Mouse (Mus musculus): ENCODE results near the gene Bcl2l1. TPM values are rescaled to one million over a fixed set of nuclear protein-coding genes. Genes with fewer than 3 reads are reported as not detected.
A peak's percentile ranks its signal among the peaks of the same experiment; 100 is the strongest.

Gene Bcl2l1
- polyA plus RNA-seq, 1 experiment from 2014 or later, result 138 TPM

GRCm38 (mm10) chr2:152739031-152739841, 92.3 kb downstream of the Bcl2l1 start:
- Histone ChIP-seq H3K9ac (ENCODE audit: low read depth, low read length) (peak overlapping the region; percentile 72), H3K36me3 (ENCODE audit: control insufficient read depth, insufficient read depth, low read length) (no peaks in the 10 kb centered on the region), H3K4me3 (ENCODE audit: low read length) (peak overlapping the region; percentile 47), H3K4me1 (ENCODE audit: control insufficient read depth, insufficient read depth, low read depth, low read length) (peaks cover 28% of the 10 kb centered on the region), H3K27ac (ENCODE audit: low read depth, low read length) (peak overlapping the region; percentile 71; the same call in 1 of the 2 replicates), H3K9me3 (ENCODE audit: control insufficient read depth, low read length) (no peaks in the 10 kb centered on the region), H3K4me2 (ENCODE audit: low read length) (peak overlapping the region; percentile 91), H3K27me3 (replicated peaks; ENCODE audit: control insufficient read depth, insufficient read depth, low read length) (no peaks in the 10 kb centered on the region; the same call in 1 of the 2 replicates)
- peak; percentile 40 for ATAC-seq
- 2% methylated on average over 32 of the region's 36 CpGs for WGBS

- WGBS, result 34% methylated on average over 2 of the region's 2 CpGs
- Histone ChIP-seq H3K4me2 (ENCODE audit: low read length) (peak overlapping the region; percentile 91), H3K9me3 (ENCODE audit: control insufficient read depth, low read length) (no peaks in the 10 kb centered on the region), H3K4me1 (ENCODE audit: control insufficient read depth, insufficient read depth, low read depth, low read length) (peaks cover 30% of the 10 kb centered on the region), H3K4me3 (ENCODE audit: low read length) (peak overlapping the region; percentile 47), H3K27me3 (replicated peaks; ENCODE audit: control insufficient read depth, insufficient read depth, low read length) (no peaks in the 10 kb centered on the region; the same call in 1 of the 2 replicates), H3K27ac (ENCODE audit: low read depth, low read length) (peak overlapping the region; percentile 67), H3K36me3 (ENCODE audit: control insufficient read depth, insufficient read depth, low read length) (no peaks in the 10 kb centered on the region), H3K9ac (ENCODE audit: low read depth, low read length) (peak overlapping the region; percentile 56)
- no peak for ATAC-seq
Measured at GRCm38 (mm10) chr2:152738341-152738740, 93.2 kb downstream of the Bcl2l1 start.

- H3K9me3 ChIP-seq (ENCODE audit: control insufficient read depth, low read length), result no peaks in the 10 kb centered on the region
- ATAC-seq, result no peak
- peak overlapping the region; percentile 91 for H3K4me2 ChIP-seq (ENCODE audit: low read length)
- no peaks in the 10 kb centered on the region for H3K36me3 ChIP-seq (ENCODE audit: control insufficient read depth, insufficient read depth, low read length)
- no peaks in the 10 kb centered on the region; the same call in 1 of the 2 replicates for H3K27me3 ChIP-seq (replicated peaks; ENCODE audit: control insufficient read depth, insufficient read depth, low read length)
- WGBS, result 19% methylated on average over 10 of the region's 10 CpGs
- peaks cover 30% of the 10 kb centered on the region for H3K4me1 ChIP-seq (ENCODE audit: control insufficient read depth, insufficient read depth, low read depth, low read length)
- H3K27ac ChIP-seq (ENCODE audit: low read depth, low read length), result peak overlapping the region; percentile 67
- H3K9ac ChIP-seq (ENCODE audit: low read depth, low read length), result peak overlapping the region; percentile 56
- peak overlapping the region; percentile 47 for H3K4me3 ChIP-seq (ENCODE audit: low read length)
Measured at GRCm38 (mm10) chr2:152737306-152738221, 94.0 kb downstream of the Bcl2l1 start.

GRCm38 (mm10) chr2:152736748-152737147, 94.8 kb downstream of the Bcl2l1 start:
- WGBS, result under 1% methylated on average over 22 of the region's 22 CpGs
- H3K36me3 ChIP-seq (ENCODE audit: control insufficient read depth, insufficient read depth, low read length), result no peaks in the 10 kb centered on the region
- peak overlapping the region; percentile 35 for H3K27ac ChIP-seq (ENCODE audit: low read depth, low read length)
- H3K9me3 ChIP-seq (ENCODE audit: control insufficient read depth, low read length), result no peaks in the 10 kb centered on the region
- H3K9ac ChIP-seq (ENCODE audit: low read depth, low read length), result peak overlapping the region; percentile 47
- ATAC-seq, result no peak
- peak overlapping the region; percentile 91 for H3K4me2 ChIP-seq (ENCODE audit: low read length)
- peaks cover 30% of the 10 kb centered on the region for H3K4me1 ChIP-seq (ENCODE audit: control insufficient read depth, insufficient read depth, low read depth, low read length)
- no peaks in the 10 kb centered on the region; the same call in 1 of the 2 replicates for H3K27me3 ChIP-seq (replicated peaks; ENCODE audit: control insufficient read depth, insufficient read depth, low read length)
- peak overlapping the region; percentile 47 for H3K4me3 ChIP-seq (ENCODE audit: low read length)

- H3K4me3 ChIP-seq (ENCODE audit: low read length), result peak within 1 kb of the TSS; percentile 47
- H3K27me3 ChIP-seq (replicated peaks; ENCODE audit: control insufficient read depth, insufficient read depth, low read length), result no peaks in the 10 kb centered on the region; the same call in 1 of the 2 replicates
- H3K4me2 ChIP-seq (ENCODE audit: low read length), result peak within 1 kb of the TSS; percentile 91
- H3K4me1 ChIP-seq (ENCODE audit: control insufficient read depth, insufficient read depth, low read depth, low read length), result peaks cover 30% of the 10 kb centered on the region
- H3K9ac ChIP-seq (ENCODE audit: low read depth, low read length), result peak within 1 kb of the TSS; percentile 54
- WGBS, result under 1% methylated on average over 28 of the region's 28 CpGs
- ATAC-seq, result peak; percentile 82
- peak within 1 kb of the TSS; percentile 79 for H3K27ac ChIP-seq (ENCODE audit: low read depth, low read length)
- no peaks in the 10 kb centered on the region for H3K9me3 ChIP-seq (ENCODE audit: control insufficient read depth, low read length)
- H3K36me3 ChIP-seq (ENCODE audit: control insufficient read depth, insufficient read depth, low read length), result no peaks in the 10 kb centered on the region
Measured at GRCm38 (mm10) chr2:152736090-152736601, 95.4 kb downstream of the Bcl2l1 start, which contains the start of gene Id1. Id1 (plus strand) TSS chr2:152736251.

GRCm38 (mm10) chr2:152734984-152735383, 96.5 kb downstream of the Bcl2l1 start:
- no peaks in the 10 kb centered on the region for H3K36me3 ChIP-seq (ENCODE audit: control insufficient read depth, insufficient read depth, low read length)
- peak overlapping the region; percentile 91 for H3K4me2 ChIP-seq (ENCODE audit: low read length)
- WGBS, result under 1% methylated on average over 27 of the region's 28 CpGs
- peak; percentile 89 for ATAC-seq
- H3K4me3 ChIP-seq (ENCODE audit: low read length), result peak overlapping the region; percentile 47
- H3K27ac ChIP-seq (ENCODE audit: low read depth, low read length), result peak overlapping the region; percentile 79
- peak overlapping the region; percentile 54 for H3K9ac ChIP-seq (ENCODE audit: low read depth, low read length)
- peaks cover 30% of the 10 kb centered on the region for H3K4me1 ChIP-seq (ENCODE audit: control insufficient read depth, insufficient read depth, low read depth, low read length)
- H3K27me3 ChIP-seq (replicated peaks; ENCODE audit: control insufficient read depth, insufficient read depth, low read length), result no peaks in the 10 kb centered on the region; the same call in 1 of the 2 replicates
- H3K9me3 ChIP-seq (ENCODE audit: control insufficient read depth, low read length), result no peaks in the 10 kb centered on the region

GRCm38 (mm10) chr2:152734501-152734900, 97.0 kb downstream of the Bcl2l1 start:
- peaks cover 33% of the 10 kb centered on the region for H3K4me1 ChIP-seq (ENCODE audit: control insufficient read depth, insufficient read depth, low read depth, low read length)
- H3K27ac ChIP-seq (ENCODE audit: low read depth, low read length), result peak overlapping the region; percentile 48
- H3K4me2 ChIP-seq (ENCODE audit: low read length), result peak overlapping the region; percentile 91
- no peaks in the 10 kb centered on the region; the same call in 1 of the 2 replicates for H3K27me3 ChIP-seq (replicated peaks; ENCODE audit: control insufficient read depth, insufficient read depth, low read length)
- H3K4me3 ChIP-seq (ENCODE audit: low read length), result peak overlapping the region; percentile 47
- no peaks in the 10 kb centered on the region for H3K36me3 ChIP-seq (ENCODE audit: control insufficient read depth, insufficient read depth, low read length)
- peak; percentile 0; the same call in 1 of the 2 replicates for ATAC-seq
- H3K9me3 ChIP-seq (ENCODE audit: control insufficient read depth, low read length), result no peaks in the 10 kb centered on the region
- WGBS, result 13% methylated on average over 10 of the region's 10 CpGs
- peak overlapping the region; percentile 54 for H3K9ac ChIP-seq (ENCODE audit: low read depth, low read length)

- Histone ChIP-seq H3K9me3 (ENCODE audit: control insufficient read depth, low read length) (no peaks in the 10 kb centered on the region), H3K4me1 (ENCODE audit: control insufficient read depth, insufficient read depth, low read depth, low read length) (peaks cover 29% of the 10 kb centered on the region), H3K27ac (ENCODE audit: low read depth, low read length) (no peak overlapping the region), H3K27me3 (replicated peaks; ENCODE audit: control insufficient read depth, insufficient read depth, low read length) (no peaks in the 10 kb centered on the region), H3K4me2 (ENCODE audit: low read length) (no peak overlapping the region), H3K9ac (ENCODE audit: low read depth, low read length) (no peak overlapping the region), H3K36me3 (ENCODE audit: control insufficient read depth, insufficient read depth, low read length) (no peaks in the 10 kb centered on the region), H3K4me3 (ENCODE audit: low read length) (no peak overlapping the region)
- WGBS, result 81% methylated on average over 2 of the region's 2 CpGs
- no peak for ATAC-seq
Measured at GRCm38 (mm10) chr2:152733201-152733600, 98.3 kb downstream of the Bcl2l1 start.
